Mouse (Mus musculus) right cerebral cortex, postnatal 14 days (tissue): ENCODE measurements around the gene Lhfp.

Experiments used
- DNase-seq: peaks from one replicate; pipeline ENCODE4 v3.0.0; 2022

Lhfp gene

DNA sequence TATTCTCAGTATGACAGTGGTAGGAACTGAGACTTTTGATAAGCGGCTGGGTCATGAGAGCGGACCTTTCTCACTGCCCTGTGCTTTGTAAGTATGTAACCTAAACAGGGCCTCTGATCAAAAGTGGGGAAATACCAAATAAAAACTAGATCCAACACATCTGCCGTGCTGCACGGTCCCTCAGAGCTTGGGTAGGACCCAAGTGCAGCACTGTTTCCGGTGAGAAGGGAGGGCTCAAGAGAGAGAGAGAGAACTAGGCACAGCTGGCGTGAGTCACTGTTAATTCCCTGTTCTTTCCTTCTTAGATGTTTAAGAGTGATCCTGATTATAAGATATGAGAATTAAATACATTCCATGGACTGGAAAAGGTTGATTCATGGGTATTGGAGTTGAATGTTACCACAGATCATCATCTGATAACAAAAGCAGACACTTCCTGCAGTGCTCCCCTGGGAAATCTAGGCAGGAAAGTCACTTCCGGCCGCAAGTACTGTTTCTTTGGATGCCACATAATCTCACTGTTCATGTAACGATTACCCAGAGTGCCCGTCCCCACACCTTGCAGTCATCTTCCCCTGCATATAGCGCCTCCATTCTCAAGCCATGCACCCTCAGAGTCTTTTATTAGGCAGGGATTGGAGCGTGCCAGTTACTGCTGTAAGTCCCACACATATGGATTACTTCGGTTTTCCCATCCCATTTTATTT lies 243.3 kb downstream of the Lhfp start:
- DNase-seq, result no peak

DNA sequence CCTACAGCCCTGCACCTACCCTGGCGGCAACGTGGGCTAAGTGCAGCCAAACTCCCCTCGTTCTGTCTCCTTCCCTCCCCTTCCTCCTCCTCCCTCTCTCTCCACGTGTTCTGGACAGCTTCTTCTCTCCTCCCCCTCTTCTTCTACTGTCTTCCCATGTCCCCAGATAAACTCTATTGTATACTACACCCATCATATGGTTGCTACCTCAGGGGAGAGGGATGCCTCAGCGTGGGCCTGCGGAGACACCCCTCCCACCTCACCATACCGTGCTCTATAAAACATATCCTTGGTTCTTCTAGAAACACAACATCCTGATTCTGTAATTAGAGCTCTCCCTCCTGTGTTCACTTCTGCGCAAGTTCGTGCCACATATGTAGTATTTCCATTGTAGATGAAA lies 247.3 kb downstream of the Lhfp start:
- DNase-seq, result no peak

DNA sequence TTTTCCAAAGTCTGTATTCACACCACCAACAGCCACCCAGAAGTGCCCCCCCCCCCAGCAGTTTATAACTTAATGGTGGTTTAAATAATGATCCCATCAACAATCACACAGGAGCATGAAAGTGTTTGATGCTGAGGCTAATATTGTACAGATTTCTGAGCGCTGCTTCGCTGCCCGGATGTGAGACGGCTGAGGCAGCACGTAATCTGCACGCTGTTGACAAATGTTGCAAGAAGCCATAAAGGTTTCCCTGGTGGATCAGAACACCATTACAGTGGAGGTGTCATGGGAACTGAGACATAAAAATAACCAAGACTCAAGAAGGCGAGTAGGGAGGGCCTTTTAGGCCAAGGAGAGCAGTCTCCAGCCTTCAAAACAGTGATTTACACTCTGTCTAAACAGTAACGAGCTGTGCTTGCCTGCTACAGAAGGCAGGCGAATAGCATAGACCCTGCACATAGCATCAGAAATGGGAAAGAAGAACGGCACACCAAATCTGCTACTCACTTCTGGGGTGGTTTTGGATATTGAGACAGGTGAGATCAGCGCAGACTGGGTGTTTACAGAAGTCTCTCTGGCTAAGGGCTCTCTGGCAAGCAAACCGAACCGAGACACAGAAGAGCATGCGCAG lies 248.4 kb downstream of the Lhfp start:
- DNase-seq, result no peak

DNA sequence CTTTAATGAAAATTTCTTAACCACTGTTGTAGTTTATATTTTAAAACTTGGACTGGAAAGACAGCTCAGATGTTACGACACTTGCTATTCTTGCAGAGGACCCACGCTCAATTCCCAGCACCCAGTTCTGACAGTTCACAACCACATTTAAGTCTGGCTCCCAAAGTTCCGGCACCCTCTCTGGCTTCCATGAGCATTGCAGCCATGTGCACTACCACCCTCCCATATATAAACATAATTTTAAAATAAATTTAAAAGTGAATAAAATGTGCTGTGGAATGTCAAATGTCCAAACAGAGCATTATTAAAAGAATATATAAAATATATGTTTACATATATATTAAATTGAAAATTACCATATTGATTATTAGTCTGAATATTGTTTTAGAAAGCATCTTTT lies 249.9 kb downstream of the Lhfp start:
- no peak for DNase-seq

DNA sequence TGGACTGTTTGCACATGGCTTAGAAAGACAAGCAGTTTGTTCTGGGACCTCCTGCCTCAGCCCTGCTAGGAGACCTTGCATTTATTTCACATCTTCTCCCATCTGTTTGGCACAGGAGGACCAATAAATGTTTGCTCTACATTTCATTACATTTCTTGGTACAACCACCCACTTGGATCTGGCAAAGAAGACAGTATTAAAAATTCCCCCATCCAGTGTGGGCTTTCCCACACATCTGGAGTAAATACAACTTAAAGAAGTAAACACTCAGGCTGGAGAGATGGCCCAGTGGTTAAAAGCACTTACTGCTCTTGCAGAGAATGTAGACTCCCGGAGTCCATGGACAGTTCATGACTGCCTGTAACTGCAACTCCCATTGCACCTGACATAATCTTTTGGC lies 250.6 kb downstream of the Lhfp start:
- DNase-seq, result no peak

DNA sequence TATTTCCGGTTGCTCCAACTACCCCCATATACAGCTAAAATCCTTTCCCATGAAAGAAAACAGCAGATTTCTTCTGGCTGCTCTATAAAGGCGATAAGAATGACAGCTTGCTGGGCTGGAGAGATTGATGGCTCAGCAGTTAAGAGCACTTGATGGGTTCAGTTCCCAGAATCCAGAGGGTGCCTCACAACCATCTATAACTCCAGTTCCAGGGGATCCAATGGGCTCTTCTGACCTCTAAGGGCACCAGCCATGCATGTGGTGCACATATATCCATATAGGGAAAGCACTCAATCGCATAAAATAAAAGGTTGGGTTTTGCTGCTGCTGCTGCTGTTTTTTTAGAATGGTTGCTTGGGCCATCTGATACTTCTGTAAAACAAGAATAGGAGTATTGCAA lies 251.1 kb downstream of the Lhfp start:
- DNase-seq, result no peak

DNA sequence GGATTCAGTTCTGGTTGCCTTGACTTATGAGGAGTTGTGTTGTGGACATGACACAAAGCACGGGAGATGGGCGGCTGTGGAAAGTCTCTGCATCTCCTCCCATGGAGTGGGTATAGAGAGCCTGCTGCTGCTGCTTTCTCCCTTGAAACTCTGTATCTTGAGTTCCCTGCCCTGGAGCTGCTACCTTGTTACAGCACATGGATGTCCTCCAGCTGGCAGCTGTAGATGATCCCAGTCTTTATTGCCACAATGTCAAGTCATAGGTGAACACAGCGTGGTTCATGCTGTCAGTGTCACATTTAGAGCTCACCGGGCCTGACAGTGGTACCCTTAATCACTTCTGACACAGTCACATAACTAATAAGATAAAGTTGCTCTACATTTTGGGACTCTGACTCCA lies 251.7 kb downstream of the Lhfp start:
- no peak for DNase-seq

DNA sequence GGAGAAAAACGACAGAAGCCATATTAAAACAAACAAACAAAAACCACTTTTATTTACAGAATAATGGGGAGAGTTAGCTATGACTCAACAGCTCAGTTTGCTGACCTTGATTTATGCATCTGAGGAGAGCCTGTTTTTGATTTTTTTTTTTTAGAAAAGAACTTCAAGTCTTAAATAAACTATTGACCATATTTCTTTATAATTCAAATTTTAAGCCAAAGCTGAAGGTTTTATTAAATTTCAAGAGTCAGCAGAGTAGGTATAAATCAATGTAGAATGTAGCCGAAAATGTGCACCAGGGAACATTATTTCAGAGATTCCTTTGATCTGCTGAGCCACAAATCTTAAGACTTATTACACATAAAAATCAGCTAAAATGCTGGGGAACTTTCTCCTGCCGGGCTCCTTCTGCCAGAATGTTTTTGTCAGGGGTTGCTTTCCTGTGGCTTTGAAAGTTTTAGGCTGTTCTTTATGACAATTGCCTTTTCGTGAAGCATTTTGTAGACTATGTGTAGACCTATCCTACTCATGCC lies 252.6 kb downstream of the Lhfp start:
- DNase-seq, result no peak

DNA sequence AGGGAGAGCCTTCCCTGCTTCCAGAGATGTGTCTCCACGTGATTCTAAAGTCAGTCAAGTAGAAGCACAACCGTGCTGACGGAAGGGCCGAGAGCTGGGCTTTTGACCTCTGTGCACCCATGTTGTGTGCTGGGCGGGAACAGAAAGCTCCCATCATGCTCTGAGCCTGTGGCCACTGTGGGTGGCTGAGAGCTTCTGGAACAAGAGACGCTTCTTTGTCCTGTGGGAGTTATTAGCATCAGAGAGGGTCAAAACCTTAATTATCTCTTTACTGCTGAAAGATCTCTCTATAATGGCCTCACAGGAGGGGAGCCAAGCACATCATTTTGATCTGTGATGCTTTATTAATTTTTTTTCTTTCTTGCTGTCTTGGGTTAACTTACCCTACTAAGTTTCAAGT lies 253.5 kb downstream of the Lhfp start:
- no peak for DNase-seq

DNA sequence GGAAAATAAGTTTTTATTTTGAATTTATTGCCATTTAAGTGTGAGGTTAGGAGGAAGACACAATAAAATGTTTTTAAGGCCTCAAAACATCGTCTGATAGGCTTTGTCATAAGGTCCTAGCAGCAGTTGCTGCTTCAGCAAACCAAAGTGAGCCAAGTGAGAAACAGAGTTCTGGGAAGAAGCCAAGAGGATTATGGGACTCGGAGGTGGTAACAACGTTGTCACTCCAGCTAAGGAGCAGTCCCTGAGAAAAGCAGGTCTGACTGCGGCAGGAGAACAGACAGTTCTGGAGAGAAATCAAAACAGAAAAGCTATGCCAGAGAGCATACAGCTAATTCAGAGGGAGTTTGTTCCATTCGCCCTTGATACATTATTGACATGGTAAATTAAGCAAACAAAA lies 260.5 kb downstream of the Lhfp start:
- no peak for DNase-seq

DNA sequence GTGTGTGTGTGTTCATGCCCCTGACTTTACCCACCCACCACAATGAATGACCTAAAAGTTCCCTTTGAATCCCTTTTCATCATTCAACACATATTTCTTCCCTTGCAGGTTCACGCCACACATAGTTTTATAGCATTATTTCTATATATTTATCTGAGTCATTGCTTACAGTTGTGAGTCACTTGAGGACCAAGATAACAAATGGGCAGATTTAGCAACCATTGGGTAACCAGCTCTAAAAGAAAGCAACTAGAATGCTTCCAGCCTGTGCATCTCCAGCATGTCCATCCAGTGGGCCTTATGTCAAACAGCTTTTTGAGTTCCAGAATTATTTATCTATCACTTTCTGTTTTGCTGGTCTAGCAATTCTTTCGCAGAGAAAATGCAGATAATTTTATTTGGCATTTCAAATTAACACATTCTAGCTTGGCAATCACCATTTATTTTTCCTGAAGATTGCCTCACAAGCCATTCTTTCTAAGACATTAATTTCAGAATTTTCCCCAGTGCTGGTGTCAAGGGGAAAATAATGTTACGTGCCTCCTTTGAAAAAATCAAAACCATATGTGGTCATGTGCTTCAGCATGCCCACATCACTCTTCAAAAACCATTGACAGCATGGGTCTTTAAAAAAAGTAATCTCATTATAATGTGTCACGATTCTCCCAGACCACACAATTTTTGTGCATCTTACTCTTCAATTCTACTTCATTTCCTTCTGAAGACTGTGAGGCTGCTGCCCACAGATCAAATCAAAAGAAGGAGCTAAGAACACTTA lies 263.0 kb downstream of the Lhfp start:
- no peak for DNase-seq

DNA sequence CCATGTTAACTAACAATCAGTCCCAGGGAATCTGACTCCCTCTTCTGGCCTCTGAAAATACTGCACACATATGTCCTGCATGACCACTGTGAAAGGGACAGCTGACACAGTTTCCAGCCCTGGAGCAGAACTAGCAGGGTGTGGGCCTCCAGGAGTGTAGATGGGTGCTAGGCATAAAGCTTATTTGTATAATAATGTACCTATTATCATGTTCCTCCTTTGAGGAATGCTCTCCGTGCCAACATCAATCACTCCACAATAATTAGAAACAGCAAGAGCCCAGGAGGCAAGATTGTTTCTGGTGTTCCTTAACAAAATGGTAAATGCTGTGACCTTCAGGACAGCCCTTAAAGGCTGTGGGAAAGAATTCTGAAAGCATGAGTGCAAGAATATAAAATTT lies 264.5 kb downstream of the Lhfp start:
- no peak for DNase-seq

DNA sequence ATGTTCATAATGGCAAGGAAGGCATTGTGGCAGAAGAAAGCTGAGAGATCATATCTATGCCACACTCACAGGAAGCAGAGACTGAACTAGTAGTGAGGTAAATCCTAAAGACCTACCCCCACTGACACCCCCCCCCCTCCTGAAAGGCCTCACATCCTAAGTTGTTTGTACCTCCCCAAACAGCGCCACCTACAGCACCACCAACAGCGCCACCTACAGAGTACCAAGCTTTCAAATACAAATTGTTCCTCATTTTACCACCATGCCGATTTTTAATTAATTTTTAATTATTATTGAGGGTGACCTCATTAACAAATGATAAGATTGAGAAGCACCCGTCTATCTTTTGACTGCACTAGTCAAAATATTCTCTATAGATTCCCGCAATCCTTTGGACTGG lies 267.3 kb downstream of the Lhfp start:
- no peak for DNase-seq

DNA sequence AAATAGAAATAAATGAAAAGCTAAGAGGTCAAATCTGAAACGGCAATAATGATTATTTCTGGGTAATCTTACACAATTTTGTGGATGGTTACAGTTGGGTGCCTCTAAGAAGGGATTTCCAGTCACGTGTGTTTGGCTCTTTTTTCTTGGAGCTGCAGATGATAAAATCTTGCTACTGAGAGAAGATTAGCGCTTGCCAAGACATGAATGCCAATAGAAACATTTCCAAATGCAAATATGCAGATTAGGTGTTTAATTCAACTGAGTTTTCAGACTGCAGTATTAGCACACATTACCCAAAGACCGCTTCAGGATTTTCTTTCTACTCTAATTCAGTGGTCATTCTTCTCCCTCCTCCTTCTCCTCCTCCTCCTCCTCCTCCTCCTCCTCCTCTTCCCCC lies 268.8 kb downstream of the Lhfp start:
- no peak for DNase-seq

DNA sequence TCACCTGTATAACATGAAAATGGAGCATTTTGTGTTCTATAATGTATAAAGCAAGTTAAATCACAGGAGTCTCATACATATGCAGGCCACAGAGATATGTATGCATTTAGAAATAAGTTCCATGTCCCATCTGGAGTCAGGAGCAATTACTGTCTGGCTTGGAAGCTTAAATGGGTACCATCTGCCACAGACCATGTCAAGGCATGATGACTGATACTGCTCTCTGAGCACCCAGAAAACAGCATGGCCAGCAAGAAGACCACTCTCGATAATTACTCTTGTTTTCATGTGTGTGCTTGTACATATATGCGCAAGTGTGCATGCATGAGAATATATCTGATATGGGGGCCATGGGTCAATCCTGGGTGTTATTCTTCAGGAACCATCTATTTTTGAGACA lies 269.3 kb downstream of the Lhfp start:
- no peak for DNase-seq
